Mouse (Mus musculus): ENCODE results near the gene Tnfrsf1a.
"Not testable (repeated sequence)": the region's sequence is repeated elsewhere in the genome, so short reads cannot be mapped to it uniquely, and the experiment has no call there.

The Tnfrsf1a gene

DNA sequence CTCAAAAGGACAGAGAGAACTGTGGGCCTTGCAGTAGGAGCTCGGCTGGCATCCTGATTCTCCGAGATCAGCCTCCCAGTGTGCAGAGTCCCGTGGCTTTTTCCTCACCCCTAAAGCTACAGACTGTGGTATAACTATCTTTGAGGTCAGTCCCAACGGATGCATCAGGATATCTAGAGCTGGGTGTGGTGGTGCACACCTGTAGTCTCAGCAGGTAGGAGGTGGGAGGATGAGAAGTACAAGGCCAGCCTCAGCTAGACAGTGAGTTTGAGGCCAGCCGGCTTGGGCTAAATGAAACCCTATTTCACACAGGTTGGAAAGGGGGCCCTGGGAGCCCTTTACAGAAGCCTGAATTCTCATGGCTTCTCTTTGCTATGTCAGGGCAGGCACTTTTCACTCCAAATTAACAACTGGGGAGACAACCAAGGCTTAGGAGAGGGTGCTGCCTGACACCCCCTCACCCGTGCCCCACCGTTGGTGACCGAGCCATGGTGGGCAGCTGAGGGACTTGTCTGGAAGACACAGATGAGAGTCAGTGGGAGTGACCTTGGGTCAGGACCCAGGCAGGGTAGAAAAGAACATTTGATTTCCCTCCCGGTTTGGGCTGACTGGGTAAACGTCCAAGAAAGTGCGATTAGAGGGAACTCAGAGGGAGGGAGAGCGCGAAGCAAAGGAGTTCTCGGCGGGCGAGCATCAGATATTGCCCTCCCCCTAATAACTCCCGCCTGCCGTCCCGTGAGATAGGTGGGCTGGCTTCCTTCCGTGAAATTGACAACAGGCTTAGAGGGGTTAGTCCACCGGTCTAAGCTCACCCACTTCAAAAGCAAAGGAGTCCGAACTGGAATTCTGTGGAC is at the start of gene Tnfrsf1a:
Tnfrsf1a (plus strand) TSS at position 642 of the 854 bp plus-strand sequence.
- DNase-seq (ENCODE audit: extremely low spot score) = no peak

DNA sequence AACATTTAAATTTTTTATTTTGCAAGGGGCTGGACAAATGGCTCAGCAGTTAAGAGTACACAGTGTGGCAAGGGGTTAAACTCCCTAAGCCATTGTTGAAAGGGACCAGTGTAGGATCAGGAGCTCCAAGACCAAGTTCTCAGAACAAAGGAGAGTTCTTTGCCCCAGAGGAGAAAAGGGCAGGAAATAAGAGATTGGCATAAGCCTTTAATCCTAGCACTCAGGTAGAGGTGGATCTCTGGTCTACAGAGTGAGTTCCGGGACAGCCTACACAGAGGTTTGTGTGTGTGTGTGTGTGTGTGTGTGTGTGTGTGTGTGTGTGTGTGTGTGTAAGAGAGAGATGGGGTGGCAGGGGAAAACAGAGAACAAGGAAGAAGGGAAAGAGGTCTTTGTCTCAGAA is 48.2 kb upstream of the Tnfrsf1a start:
- no peak for DNase-seq (ENCODE audit: extremely low spot score)

DNA sequence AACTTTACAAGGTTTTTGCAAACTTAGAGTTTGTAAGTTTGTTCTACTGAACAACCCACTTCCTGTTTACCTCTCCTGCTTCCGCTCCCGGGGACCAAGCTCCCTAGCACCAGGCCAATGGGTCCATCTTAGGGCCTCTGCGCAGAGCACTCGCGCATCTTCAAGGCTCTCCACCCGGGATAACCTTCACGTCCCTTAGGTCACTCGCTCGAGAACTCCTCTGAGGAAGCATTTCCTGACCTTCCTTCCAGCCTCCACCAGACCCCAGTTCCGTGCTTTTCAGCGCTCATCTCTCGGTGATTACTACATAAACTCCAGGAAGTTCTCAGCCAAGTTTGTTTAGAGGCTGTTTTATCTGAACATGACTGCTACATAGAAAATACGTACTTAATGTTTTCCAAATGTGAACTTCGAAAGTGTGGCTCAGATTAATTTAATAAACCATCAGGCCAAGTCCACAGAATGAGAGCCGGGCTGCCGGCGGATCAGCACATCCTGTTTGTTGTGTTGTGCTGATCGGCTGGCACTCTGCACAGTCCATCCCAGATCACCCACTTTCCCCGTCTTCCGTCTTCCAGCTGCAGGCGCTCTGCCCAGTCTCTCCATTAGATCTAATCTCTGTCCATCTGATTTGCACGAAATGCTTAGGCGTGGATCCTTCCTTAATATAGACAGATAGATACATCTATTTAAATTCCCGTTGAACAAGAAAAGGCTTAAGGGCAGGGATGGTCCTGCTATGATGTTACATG is 46.8 kb upstream of the Tnfrsf1a start:
- no peak for DNase-seq (ENCODE audit: extremely low spot score)

DNA sequence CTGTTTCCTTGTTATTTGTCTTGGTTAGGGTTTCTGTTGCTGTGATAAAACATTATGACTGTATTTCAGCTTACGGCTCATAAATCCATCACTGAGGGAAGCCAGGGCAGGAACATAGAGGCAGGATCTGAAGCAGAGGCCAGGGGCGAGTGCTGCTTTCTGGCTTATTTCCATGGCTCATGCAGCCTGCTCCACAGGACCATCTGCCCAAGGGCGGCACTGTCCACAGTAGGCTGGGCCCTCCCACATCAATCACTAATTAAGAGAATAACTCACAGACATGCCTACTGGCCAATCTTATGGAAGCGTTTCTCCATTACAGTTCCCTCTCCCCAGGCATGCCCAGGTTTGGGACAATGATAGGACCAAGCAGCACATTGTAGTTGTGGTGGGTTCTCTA is 45.9 kb upstream of the Tnfrsf1a start:
- DNase-seq (ENCODE audit: extremely low spot score) = no peak

DNA sequence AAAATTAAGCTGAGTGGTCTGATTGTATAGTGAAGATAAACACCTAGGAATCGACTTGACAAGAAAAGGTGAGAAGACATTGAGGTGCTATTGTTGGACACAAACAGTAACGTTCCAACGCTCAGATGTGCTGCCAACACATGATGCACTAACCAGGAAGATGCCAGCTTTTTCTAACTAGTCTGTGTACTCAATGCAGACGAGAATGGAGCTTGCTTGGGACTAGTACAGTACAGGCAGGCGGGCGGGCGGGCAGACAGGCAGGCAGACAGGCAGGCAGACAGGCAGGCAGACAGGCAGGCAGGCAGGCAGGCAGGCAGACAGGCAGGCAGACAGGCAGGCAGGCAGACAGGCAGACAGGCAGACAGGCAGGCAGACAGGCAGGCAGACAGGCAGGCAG is 44.8 kb upstream of the Tnfrsf1a start:
- not testable (repeated sequence) for DNase-seq (ENCODE audit: extremely low spot score)

DNA sequence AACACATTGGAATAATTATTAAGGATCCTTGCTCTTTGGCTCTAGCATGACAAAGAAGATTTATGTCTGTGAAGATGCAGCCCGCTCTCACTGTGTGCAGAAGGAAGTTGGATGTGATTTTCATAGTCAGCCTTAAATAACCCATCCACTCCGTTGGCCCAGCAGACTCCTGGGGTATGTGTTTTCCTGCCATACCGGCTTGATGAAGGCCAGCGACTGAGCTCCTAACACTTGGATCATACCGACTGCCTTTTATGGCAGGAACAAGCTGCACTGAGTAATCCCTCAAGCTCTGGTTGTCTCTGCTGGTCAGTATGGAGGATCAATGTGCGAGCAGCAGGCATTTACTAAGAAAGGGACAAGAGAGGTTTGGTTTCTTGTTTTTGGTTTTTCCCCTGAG is 43.7 kb upstream of the Tnfrsf1a start:
- no peak for DNase-seq (ENCODE audit: extremely low spot score)

DNA sequence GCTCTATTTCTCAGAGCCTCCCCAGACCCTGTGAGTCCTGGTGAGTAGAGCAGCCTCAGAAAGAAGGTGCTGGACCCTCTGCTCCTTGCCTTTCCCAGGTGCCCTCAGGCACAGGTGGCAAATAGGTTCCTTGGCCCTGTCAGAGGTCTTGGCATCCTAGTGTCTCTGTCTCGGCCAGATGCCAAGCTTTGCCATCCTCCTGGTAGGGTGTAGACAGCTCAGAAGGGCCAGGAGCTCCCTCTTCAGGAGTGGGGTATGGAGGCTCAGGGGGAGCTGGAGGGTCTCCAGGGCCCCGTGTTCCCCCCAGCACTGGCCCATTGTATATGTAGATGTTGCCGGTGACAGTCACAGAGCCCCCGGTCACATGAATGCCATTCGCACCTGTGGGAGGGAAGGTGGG is 42.1 kb upstream of the Tnfrsf1a start:
- no peak for DNase-seq (ENCODE audit: extremely low spot score)

DNA sequence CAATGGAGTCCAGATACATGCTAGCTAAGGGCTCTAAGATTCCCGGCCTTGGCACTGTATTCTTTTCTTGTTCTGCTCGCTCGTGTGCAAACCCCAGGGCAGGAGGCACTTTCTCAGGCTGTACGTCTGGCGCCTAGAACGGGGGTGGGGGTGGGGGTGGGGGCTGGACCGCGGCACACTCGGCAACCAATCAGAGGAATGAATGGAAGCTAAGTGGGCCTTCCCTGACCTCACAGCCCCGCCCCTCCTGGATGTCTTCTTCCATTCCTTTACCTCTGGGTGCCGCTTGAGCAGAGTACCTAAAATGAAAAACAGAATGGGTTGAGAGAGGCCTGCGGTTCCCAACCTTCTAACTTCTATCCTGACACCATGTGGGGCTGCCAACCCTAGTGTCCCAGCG is 40.2 kb upstream of the Tnfrsf1a start:
- DNase-seq (ENCODE audit: extremely low spot score) = peak; percentile 49

DNA sequence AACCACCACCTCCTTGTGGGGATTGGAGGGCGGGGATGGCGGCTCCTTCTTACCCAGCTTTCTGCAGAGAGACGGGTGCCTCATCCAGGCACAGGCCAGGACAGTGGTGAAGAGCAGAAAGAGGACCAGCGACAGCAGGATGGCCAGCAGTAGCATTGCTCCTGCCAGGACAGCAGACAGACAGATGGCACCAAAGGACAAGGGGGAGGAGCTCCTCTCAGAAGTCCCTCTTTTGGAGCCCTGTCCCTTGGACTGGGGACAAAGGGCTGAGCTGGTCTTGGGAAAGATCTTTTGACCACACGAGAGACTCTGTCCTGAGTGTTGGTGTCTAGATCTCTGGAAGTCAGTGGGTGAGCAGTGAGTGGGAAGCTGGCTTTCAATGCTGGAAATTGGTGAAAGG is 39.8 kb upstream of the Tnfrsf1a start:
- no peak for DNase-seq (ENCODE audit: extremely low spot score)

DNA sequence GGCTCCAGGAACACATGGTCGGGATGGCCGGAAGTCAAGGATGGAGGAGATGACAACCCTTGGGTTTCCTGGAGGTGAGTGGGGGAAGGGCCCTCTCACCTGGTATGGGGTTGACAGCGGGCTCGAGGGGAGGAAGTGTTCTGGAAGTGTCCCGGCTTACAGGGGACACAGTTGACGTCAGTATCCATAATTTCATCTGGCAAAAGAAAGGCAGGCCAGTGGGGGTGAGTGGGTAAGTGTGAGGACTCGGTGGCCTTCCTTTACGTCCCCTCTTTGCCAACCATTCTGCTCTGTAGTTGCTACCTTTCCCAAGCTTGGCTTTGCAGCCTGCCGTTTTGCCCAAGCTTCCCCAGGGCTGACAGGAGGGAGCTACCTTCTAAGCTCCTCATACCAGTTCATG is 37.0 kb upstream of the Tnfrsf1a start:
- DNase-seq (ENCODE audit: extremely low spot score) = no peak

DNA sequence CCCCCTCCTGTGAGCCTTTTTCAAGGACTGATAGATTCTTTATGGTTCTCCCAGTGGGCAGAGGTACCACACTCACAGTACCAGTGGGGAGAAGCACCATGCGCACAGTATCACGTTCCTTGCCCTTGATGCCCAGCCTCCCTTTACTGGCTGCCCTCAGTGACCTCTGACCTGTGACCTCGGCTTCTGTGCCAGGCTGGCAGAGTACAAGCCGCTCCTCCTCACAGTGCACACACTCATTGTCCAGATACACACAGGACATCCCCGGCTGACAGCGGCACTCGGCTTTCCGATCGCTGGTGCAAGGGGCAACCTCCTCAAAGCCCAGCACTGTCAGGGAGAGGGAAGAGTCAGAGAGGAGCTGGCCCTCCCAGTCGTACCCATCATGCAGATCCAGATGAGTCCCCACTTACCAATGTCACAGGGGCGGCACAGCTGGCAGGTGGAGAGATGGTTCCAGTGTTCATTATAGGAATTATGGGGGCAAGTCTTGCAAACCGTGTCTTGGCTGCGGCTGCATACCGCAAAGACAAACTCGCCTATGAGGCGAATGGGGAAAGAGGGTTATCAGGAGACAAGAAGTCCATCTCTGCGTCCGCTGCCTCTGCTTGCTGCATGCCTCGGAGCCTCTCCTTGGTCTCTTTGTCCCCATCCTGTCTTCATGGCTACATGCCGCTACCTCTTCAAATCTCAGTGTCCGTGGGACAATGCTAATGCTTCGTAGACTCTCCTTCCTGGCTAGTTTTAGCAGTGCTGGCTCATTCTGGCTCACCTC is 36.4 kb upstream of the Tnfrsf1a start:
- peak; percentile 29 for DNase-seq (ENCODE audit: extremely low spot score)

DNA sequence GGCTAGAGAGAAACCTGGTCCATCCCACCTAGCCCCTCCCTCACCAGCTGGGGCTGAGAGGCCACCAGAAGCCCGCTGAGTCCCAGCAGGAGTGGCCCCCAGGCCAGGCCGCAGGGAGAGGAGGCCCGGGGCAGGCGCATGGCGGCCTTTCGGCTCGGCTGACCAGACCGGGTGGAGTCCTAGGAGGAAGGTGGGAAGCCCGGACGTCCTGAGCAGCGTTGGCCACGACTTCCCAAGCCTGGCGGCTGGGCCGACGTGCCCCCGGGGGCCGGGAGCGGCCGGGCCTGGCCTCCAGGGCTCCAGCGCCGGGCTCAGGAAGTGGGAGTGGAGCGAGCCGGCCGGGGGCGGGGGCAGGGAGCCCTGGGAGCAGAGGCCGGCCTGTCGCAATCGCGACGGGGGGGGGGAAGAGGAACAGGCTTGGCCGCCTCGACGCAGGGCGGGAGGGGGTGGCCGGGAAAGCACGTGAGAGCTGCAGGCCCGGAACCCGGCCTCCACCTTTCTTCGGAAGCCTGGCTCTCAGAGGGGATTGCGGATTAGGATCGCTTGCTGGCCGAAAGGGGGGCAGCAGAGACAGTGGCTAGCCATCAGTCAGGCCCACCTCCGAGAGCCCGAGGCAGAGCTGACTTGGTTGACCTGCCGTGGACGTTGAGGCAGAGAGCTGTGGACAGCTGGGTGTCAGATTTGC is 35.5 kb upstream of the Tnfrsf1a start, which contains the start of gene Ltbr:
Ltbr (minus strand) TSS at position 340 of the 685 bp plus-strand sequence.
- DNase-seq (ENCODE audit: extremely low spot score) = peak; percentile 82

DNA sequence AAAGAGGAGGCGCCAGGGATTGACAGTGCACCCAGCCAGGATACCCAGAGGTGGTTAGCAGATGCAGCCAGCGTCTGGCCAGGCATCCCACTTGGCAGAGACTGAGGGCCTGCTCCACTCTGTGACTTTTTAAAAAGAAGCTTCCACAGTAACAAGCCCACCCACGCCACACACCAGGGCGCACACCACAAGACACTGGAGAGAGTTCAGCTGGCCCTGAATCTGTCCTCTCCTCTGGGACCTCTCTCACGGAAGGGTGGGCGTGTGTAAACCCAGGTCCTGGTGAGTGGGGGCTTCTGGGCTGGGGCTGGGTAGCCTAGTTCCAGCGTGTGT is 35.0 kb upstream of the Tnfrsf1a start:
- no peak for DNase-seq (ENCODE audit: extremely low spot score)

DNA sequence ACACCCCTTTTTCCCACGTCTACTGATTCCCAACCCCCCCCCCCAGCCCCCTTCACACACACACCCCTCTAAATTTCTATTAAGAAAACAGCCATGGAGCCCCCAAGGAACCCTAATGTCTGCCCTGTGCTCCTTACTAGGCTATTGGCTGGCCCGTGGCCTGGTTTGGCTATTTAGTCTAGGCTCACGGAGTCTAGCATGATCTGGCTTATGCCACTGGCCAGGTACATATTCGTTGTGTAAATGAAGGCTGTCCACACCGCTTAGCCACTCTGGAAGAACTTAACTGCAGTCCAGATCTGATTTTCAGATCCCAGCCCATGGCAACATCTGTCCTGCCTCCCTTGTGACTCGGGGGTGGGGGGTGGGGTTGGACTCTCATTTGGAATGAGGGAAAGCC is 34.4 kb upstream of the Tnfrsf1a start:
- no peak for DNase-seq (ENCODE audit: extremely low spot score)

DNA sequence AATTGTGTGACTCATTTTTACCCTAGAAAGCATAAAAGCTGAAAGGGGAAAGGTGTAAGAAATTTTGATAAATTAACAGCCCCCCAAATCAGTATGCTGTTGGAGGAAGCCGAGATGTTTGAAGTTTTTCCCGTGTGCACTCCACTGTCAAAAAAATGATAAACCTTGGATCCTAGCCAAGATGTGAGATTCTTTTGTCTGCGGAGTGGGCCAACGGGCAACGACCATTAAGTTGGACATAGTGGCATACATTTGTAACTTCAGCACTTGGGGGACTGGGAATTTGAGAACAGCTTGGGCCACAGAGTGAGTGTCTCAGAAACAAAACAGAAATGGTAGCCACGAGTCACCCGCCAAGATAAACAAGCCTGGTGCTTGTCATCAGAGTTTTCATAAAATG is 32.1 kb upstream of the Tnfrsf1a start:
- DNase-seq (ENCODE audit: extremely low spot score) = no peak

DNA sequence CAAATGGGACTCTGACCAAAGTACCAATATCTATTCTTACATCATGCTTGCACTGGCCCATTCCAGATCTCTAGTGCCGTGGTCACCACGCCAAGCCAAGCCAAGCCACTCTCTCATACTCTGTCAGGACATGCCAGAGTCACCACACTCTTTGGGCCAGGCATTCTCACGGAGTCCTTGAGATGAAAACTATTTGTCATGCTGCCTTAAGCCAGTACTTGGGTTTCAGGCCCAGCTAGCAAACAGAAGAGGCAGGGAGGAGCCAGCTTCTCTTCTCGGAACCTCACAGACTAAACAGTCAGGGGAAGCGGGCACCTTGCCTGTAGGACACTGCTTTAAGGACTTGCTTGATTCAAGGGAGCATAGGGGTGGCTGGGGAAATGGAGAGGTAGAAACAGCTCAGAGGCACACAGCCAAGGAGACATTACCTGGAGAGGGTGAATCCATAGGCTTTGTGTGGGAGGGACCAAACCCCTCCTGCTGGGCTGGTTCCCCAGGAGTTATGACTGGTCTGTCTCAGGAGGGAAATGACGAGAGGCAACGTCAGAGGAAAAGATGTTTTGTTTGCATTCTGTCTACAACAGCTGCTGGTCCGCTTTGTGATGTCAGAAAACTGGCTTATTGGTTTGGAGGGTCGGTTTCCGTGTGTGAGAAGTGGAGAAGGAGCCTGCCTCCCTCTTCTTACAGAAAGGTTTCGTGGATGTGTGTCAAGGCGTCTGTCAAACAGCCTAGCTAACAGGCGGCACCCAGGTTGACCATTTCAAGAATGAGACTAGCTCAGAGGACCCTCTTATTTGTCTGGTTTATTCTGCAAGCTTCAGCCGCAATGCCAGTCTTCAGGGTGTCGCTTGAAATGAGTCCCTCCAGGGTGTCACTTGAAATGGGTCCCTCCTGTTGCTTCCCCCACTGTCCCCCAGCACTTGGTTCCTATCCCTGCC is 29.9 kb upstream of the Tnfrsf1a start:
- no peak for DNase-seq (ENCODE audit: extremely low spot score)

DNA sequence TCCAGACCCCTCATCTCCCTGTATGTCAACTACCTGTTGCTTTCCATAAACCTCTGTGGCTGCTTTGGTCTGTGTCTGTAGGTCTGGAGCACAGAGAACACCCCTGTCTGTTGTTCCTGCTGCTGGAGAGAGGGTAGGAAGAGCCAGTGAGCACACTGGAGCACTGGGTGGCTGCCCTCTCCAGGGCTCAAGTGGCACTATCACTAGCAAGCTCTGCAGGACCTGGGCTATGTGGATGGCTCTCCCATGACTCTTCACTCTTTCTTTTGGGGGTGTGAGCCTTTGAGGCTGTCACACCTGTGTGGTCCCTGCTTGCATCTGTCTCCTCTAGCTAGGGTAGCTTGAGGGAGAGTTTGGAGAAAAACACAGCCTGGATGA is 29.3 kb upstream of the Tnfrsf1a start:
- DNase-seq (ENCODE audit: extremely low spot score) = no peak

DNA sequence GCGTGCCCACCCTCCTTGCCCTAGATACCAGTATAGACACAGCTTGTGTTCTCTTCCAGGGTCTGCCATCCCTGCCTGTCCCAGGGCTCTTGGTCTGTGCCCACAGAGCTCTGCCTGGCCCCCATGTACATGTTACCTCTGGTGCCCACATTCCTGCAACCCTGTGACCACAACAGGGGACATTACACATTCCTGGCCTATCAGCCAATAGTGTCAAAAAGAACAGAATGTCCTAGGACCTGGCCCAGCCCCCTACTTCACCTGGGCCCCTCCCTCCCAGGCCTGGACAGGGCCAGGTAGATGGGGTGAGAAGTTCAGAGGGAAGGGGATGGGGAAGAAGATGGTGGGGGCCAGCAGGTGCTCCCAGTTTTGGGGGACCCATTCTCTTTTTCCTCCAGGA is 28.8 kb upstream of the Tnfrsf1a start, which contains the start of gene Scnn1a:
Scnn1a (plus strand) TSS at position 337 of the 400 bp plus-strand sequence.
- no peak for DNase-seq (ENCODE audit: extremely low spot score)

DNA sequence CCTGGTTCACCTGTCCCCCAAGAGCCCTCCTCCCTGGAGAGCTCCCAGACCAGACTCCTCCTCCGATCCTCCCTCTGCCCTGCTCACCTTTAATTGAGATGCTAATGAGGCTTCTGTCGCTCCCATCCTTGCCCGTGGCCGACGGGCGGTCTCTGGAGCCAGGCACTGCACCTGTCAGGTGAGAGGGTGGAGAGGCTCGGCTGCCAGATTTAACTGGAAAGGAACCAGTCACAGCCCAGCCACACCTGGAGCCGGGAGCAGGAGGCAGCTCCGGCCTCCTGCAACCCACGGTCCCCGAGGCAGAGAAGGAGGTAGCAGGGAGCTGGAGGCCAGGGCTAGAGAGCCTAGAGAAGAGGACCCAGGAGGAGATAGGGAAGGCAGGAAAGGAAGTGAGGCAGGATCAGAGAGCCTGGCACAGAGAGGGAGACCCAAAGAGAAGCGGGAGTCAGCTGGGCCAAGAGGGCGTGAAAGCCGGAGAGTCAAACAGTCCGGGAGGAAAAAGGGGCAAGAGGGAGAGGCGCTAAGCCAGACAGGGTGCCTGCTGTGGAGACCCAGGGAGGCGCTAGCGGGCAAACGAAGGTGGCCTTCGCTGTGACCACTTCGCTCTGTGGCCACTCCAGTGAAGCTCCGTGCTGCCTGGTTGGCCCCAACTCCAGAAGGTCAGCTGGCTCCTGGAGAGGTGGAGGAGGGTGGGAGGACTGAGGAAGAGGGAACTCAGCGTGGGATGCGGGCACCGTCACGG is 27.9 kb upstream of the Tnfrsf1a start:
- no peak for DNase-seq (ENCODE audit: extremely low spot score)

DNA sequence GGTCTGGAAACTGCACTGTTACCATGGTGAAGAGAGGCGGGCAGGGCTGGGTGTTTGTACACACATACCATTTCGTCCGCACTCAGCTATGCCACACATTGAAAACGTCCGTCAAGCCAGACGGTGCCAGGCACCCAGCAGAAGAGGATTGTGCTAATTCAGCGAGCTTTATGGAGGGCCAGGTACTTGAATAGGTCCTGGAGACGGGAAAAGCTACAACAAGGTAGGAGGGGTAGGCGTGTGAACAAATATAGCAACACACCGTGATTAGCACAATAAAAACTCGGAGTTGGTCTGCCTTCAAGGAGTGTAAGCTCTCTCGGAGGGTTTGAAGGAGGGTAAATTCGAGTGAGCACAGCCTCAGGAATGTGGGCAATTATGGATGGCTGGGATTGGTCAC is 26.4 kb upstream of the Tnfrsf1a start:
- DNase-seq (ENCODE audit: extremely low spot score) = no peak

Measured in embryo, embryonic 9.5 days (tissue).